Mouse (Mus musculus): ENCODE data around the gene Tnfrsf14.

Gene Tnfrsf14

DNA sequence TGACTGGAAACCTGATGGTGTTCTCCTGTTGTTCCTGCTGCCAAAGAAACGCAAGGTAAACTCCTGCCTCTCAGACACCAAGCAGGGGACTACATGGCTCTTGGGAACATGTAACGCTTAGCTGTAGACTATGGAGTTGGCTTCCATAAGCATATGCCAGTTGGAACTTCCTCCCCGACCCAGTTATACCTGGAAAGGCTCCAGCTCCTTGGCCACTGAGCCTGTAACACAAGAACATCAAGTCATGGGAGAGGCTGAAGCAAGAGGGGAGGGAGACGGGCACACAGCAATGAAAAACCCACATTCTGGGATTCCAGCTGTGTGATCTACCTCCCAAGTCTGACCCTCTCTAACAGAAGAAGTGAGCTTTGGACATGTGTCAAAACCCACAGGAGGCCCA, 6.1 kb downstream of the Tnfrsf14 start:
- DNase-seq (ENCODE audit: extremely low read depth, insufficient read length, low spot score): no peak

DNA sequence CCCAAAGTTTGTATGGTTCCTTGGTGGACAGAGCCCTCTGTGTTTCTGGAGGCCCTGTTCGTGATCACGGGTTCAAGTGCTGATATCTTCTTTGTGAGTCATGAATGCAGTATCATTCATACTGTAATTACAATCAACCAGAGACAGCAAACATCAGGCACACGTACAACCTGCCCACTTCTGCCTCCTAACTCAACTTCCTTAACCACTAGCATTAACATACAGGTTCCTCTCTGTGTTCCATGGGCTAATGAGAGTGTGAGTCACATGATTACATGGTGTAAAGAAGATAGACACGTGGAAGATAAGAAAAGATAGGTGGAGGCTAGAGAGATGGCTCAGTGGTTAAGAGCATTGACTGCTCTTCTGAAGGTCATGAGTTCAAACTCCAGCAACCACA, 11.7 kb downstream of the Tnfrsf14 start:
- no peak for DNase-seq (ENCODE audit: extremely low read depth, insufficient read length, low spot score)

DNA sequence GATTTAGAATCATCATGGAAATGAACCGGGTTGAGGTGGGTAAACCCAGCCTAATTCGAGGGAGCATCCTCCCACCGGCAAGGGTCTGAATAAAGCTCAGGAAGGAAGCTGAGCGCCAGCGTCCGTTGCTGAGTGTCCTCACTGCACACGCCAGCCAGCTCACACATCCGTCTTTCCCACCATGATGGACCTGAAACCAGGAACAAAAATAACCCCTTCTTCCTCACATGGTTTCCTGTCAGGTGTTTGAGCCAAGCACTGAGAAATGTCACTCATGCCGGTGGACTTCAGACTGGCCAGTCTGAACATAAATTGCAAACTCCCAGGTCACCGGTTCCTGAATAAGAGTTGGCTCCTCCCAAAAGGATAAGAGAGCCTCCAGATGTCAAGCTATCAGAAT, 13.1 kb downstream of the Tnfrsf14 start:
- no peak for DNase-seq (ENCODE audit: extremely low read depth, insufficient read length, low spot score)

DNA sequence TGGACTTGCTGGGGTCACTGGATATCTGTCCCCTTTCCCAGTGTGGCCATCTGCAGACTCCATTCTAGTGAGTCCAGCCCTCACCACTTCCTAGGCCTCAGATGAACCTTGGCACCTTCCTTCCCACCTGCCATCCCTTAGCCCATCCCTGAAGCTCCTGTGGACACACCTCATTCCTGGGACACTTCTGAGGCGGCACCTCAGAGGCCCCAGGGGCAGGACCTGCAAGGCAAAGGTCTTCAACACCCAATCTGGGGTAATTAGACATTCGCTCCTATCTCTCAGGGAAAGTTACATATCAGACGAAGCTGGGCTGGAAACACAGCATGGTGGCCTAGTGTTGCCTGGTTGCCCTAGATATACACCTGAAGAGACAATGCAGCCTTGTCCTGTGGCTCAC, 13.7 kb downstream of the Tnfrsf14 start:
- no peak for DNase-seq (ENCODE audit: extremely low read depth, insufficient read length, low spot score)

DNA sequence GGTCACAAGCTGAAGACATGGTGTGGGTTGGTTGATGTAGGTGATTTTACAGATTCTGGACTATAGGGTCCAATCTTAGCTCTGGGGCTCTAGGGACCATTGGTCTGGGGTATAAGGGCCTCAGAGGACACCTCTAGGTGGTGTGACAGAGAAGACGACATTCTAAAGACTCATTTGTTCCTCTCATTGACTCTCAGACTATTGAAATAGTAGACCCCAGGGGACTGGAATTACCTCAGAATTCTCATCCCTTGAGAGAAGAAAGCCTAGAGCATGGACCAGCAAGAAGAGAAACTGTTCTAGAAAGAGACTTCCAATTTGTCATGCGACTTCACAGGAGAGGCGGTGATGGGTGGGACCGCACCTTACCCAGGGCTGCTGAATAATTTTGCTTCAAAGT, 14.1 kb downstream of the Tnfrsf14 start:
- DNase-seq (ENCODE audit: extremely low read depth, insufficient read length, low spot score): no peak

DNA sequence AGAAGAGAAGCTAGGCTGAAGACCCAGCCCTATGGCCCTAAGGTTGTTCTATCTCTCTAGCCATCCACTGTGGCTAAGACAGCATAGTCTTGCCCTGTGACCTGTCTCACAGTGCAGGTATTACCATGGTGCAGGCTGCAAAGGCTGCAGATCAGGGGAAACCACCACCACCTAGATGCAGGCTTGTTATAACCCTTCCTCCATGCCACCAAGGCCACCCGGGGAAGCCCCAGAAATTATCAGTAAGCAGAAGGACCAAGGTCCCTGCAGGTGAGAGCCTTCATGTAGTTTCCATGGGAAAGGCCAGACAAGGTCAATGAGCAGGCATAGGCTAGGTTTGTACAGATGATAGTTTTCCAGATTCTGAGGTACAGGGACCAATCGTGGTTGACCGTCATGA, 14.5 kb downstream of the Tnfrsf14 start:
- DNase-seq (ENCODE audit: extremely low read depth, insufficient read length, low spot score): no peak

DNA sequence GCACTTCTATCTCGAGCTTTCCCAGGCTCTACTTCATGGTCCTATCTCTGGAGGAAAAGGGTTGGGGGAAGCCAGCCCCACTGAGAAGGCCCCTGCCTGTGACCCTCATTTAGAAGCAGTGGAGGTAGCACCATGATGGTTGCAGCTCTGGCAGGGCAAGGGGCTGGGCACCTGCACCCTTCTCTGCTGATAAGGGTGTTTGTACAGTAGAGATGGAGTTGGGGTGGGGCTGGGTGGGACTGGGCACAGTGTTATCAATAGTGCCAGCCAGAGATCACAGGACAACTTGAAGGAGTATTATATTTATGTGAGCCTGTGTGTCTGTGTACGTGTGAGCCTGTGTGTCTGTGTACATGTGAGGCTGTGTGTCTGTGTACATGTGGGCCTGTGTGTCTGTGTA, 16.7 kb downstream of the Tnfrsf14 start:
- DNase-seq (ENCODE audit: extremely low read depth, insufficient read length, low spot score): no peak

DNA sequence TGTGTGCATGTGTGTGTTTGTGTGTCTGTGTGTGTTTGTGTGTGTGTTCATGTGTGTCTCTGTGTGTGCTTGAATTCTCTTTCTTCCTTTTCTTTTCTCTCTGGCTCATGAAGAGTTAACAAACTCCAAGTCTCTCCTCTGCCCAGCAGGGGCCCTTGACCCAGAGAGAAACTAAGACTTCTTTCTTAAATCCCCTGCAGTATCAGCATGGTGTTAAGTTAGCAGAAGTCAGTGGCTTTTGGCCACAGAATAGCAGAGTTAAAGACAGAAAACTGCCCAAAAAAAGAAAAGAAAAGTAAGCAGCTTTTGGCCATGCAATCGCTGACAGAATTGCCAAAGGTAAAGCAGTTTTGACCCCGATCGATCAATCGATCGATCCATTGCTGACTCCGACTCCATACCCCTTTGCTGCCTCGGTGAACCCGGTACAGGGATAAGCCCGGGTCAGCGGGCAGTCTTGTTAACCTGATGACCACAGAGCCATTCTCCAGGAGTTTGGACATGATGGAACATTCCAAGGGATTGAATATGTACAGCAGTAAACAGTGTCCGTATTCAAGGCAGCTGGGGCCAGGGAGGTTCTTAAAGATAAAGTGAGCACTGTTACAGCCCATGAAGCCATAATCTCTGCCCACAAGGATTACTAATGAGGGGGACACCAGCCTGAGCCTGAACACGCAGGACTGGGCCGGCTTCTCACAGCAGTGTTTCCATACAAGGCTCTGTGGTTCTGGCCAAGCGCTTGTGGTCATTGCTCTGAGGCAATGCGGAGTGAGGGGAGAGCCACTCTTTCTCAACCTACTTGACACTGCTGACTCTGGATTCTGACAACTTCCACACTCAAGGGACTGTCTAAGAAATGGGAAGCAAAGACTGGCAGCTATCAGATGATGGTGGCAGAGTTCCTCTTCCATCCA, 17.5 kb downstream of the Tnfrsf14 start:
- no peak for DNase-seq (ENCODE audit: extremely low read depth, insufficient read length, low spot score)

DNA sequence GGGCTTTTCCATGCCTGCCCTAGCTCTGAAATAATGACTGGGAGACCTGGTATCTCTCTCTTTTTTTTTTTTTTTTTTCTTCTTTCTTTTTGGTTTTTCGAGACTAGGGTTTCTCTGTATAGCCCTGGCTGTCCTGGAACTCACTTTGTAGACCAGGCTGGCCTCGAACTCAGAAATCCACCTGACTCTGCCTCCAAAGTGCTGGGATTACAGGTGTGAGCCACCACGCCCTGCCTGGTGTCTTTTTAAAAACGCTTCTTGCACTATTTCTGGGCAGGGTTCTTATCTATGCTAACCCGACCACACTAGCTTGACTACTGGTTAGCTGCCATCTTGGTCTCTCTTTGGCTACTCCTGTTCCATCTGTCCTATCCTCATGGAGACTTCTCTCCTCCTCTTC, 19.9 kb downstream of the Tnfrsf14 start:
- DNase-seq (ENCODE audit: extremely low read depth, insufficient read length, low spot score): no peak

DNA sequence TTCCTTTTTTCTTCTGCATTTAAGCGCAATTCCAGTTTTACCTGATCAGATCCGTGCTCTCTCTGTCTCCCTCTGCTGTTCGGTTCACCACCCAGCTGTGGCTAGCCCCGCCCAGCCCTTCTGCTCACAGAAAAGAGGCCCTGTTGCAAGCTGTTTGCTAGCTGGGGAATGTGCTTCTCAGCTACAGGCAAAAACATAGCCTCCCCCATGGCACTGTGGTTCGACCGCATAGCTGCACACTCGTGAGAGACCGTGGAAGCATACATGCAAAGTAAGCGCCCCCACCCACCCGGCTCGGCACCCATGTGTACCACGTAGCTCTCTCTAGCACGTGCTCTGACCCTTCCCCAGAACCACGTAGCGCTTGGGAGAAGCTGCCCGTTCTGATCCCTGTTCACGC, 20.5 kb downstream of the Tnfrsf14 start:
- peak; percentile 23 for DNase-seq (ENCODE audit: extremely low read depth, insufficient read length, low spot score)

DNA sequence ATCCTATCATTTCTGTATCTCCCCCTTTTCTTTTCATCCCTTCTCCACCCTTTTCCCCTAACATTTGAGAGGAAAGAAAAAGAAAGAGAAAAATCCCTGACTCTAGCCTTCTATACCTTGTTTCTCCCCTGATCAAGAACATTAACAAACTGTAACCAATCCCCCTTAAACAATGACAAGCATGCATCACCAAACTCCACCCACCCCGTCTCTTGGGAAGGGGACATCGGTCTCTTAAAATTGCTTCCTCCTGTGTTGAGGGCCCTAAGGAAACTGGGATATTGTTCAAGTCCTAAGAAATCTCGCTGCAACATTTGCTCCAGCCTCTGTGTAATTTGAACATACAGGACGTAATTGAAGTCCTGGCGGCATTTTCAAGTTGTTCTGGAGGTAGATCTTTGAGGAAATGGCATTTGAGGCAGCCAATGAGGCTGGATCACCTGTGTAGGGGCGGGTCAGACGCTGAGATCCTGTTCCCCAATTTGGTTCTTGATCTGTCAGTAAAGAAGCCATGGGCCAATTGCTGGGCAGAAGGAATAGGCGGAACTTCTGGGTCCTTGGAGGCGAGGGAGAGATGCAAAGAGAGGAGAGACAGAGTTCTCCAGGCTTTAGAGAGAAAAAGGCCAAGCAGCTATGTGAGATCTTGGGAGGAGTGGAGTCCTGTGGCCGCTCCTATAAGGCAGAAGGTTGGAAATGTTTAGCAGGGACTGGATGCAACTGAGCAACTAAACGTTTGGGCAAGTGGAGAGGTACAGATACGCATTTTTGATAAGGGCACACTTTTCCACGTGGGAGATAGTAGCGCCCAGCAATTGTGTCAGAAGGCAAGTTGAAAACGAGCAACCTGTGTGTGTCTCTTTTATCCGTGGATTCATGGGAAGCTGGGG, 23.9 kb downstream of the Tnfrsf14 start:
- DNase-seq (ENCODE audit: extremely low read depth, insufficient read length, low spot score): no peak

DNA sequence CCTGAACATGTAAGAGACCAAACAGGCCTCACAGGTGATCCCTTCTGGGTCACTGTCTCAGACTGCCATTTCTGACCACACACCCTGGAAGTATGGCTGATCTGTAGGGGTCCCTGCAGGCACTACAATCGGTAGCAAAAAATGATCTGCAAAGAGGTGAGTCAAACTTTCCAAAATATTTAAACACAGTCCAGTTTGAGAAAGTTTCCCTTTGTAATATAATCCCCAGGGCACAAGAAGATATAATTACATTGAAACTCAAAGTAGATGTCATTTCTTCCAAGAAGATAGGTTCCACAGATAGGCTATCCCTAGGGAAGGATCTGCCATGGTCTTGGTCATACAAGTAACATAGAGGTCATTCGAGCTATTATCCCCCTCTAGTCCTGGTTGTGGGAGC, 26.0 kb downstream of the Tnfrsf14 start:
- DNase-seq (ENCODE audit: extremely low read depth, insufficient read length, low spot score): no peak

DNA sequence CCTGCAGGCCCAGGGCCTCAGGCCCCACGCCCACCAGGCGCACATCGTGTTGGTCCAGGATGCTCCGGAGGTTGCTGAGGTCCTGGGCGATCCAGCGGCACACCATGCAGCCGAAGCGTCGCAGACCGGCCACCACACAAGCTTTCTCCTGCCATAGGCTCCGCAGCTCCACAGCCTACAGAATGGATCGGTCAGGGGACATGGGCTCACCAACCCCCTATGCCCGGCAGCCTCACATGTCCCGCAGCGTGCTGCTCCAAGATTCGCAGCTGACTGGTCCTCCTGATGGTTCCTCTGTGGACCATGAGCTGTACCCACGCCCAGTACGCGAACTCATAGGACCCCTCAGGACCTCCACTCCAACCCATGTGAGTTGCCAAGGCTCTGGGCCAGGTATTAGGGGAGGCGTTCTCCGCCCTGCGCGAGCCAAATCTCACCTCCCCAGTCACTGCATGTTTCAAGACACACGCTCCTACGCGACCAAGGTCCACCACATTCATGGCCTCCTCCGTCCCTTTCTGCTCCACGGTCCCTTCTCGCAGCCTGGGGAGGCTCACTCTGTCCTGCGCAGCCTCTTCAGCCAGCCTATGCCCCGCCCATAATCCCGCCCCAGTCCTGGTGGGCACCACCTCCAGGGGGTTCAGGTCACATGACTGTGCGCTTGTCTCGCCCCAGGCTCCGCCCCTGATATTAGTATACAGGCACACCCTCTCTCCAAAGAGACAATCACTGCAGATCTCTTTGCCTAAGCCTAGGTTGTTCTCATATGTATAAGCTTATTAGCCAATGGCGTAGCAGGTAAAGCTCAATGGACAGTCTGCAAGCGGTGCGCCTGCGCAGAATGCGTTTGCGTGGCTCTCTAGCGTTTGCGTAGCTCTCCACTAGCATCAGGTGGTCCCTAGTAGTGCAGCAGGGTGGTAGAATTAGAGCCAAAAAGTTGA, 29.6 kb downstream of the Tnfrsf14 start, which contains the start of gene Fam213b:
Gene Fam213b, minus strand, starts transcription at position 630 of the 941 bp plus-strand sequence.
- no peak for DNase-seq (ENCODE audit: extremely low read depth, insufficient read length, low spot score)

DNA sequence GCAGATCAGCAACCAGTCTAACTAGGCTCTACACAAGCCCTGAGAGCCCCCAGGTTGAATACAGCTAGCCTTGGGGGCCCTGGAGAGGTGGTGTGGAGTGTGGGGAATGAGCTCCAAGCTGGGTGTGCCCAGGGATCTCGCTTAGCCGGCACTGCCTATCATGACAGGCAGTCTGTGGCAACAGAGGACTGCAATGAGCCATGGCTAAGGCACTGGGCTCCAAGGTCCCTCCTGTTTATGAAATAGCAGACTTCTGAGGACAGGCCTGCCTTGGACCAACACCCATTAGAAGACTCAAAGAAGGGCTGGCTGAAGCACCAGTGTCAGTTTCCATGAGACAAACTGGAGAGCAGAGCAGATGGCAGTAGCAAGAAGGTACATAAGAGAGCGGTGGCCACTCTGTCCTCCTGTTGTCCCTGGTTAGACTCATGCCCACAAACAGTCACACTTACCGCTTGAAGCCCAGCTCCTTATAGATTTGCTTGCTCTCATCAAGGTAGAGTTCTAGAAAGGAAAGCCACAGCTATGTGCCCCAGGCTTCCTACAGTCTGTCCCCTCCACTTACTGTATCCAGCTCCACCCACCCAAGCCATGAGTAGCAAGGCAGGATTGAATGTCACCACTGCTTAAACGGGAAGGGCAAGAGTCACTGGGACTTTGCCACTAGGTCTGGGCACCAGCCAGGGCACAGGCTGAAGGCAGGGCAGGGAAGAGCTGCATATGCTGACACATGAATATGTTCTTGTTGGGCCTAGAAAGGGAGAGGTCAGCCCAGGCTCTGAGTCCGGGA, 30.5 kb downstream of the Tnfrsf14 start:
- no peak for DNase-seq (ENCODE audit: extremely low read depth, insufficient read length, low spot score)

DNA sequence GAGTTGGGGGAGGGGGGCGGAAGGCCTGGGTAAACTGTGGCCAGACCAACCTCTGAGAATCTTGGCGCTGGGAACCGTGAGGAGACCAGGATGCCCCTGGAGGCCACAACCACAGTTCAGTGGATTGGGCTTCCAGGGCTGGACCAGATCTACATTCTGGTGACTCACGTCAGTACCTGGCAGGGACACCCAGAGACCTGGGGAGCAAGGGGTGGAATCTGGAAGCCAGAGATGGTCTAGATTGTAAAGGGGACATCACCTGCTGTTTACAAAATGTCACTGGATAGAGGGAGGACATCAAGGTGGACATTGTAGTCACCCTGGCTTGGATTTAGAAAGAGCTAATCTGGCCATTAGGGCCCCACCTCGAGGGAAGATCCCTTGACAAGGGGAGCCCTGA, 32.8 kb downstream of the Tnfrsf14 start:
- DNase-seq (ENCODE audit: extremely low read depth, insufficient read length, low spot score): no peak

DNA sequence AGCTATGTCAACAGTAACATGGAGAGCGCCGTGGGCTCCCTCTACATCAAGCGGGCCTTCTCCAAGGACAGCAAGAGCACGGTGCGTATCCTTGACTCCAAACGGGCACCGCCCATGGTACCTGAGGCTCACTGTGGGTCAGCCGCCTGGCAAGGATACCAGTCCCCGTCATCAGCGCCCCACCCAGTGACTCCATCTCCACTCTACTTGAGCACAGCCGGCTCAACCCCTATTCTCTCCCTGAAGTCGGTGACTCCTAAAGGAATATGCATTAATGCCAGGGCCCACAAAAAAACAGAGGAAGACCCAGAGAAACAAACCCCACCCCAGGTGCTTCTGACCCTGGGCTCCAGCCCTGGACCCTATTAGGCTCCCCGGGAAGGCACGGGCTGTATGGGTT, 37.5 kb downstream of the Tnfrsf14 start:
- no peak for DNase-seq (ENCODE audit: extremely low read depth, insufficient read length, low spot score)

DNA sequence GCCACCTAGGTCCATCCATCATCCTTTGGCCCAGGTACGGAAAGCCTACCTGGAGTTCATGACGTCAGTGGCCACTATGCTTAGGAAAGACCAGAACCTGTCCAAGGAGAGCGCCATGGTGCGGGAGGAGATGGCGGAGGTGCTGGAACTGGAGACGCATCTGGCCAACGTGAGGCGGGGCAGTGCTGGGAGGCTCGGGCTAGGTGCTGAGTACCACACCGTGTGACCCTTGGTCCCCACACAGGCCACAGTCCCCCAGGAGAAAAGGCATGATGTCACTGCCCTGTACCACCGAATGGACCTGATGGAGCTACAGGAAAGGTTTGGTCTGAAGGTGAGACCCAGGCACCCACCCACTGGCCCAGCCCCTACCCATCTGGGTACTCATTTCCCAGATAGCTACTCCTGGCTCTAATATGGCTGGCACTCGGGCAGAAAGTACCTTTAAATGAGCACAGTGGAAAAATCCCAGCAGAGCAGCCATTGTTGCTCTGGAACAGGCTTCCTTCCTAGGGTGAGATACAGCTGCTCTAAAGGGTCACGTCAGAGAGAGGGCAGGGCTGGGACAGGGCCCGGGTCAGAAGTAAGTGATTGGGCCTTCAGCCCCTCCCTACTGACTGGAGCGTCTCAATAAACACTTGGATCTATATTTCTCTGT, 40.6 kb downstream of the Tnfrsf14 start:
- DNase-seq (ENCODE audit: extremely low read depth, insufficient read length, low spot score): no peak

DNA sequence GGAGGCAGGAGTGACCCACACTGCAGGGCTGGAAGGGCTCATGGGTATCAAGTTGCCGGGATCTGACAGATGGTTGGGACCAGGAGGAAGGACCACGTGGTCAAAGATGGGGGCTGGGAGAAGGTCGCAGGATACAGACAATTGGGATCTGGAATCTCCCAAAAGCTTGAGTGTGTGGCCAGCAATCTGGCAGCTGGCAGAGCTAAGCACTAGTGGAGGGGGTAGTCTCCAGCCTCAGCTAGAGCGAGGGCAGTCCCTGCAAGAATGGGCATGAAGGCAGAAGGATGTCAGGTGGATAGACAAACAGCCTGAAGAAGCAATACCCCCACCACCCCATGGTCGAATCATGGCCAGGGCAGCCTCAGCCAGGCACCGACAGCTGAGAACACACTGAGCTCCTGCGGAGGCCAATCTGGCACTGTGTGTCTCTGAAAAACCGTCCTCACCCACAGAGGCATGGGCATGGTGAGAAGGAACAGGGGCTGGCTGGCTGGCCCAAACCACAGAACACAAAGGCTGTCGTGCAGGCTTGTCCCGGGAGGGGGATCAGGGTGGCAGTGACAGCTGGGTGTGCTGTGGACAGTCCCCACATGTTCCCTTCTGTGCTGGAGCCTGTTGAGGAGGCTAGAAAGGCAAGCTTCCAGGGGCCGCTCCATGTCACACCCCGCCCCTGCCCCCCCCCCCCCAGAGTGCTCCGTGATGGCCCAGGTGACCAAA, 41.3 kb downstream of the Tnfrsf14 start:
- no peak for DNase-seq (ENCODE audit: extremely low read depth, insufficient read length, low spot score)

DNA sequence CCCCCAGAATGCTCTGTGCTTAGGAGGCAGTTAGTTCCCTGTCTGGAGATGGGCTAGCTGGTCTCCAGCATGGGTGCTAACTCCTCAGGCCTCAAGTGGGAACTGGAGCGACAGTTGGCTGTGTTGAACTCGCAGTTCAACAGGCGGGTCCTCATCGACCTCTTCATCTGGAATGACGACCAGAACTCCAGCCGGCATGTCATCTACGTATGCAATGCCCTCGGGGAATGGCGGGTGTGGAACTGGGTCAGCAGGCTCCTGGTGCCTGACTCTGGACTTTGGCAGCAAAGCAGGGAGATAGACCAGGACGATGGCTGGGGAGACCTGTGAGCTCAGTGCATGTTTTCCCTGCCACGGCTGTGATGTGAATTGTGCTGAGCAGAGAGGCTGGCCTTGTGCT, 42.9 kb downstream of the Tnfrsf14 start:
- DNase-seq (ENCODE audit: extremely low read depth, insufficient read length, low spot score): no peak
